Mouse (Mus musculus) midbrain, embryonic 16.5 days (tissue): ENCODE measurements at regions not wholly inside any gene's neighbourhood (a gene's known extent, or its start where the extent isn't known, plus 50 kb on each side); places are given as distances from the start of the nearest gene placed in this dataset.

Source experiments
- ATAC-seq: fragments of 200-750 bp; cut with Nextera tagmentation; 2 replicates; pipeline ENCODE4 v1.8.0; 2017; ENCODE audit warnings: moderate TSS enrichment
- H3K27ac ChIP-seq: fragments of 300-500 bp; sonication (generic); 2 replicates; pipeline ENCODE4 v1.5.1; 2014; ENCODE audit warnings: mild to moderate bottlenecking, low read length, mixed read lengths
- H3K27me3 ChIP-seq: fragments of 300-500 bp; sonication (generic); 2 replicates; pipeline ENCODE4 v1.6.1; 2014; ENCODE audit warnings: low read depth, low read length, mixed read lengths; ENCODE audit not compliant: control insufficient read depth, insufficient read depth
- H3K36me3 ChIP-seq: fragments of 300-500 bp; sonication (generic); 2 replicates; pipeline ENCODE4 v1.6.1; 2014; ENCODE audit warnings: mild to moderate bottlenecking, low read length, moderate library complexity, mixed read lengths; ENCODE audit not compliant: control insufficient read depth, insufficient read depth
- H3K4me1 ChIP-seq: fragments of 300-500 bp; sonication (generic); 2 replicates; pipeline ENCODE4 v1.6.1; 2014; ENCODE audit warnings: mild to moderate bottlenecking, low read length, mixed read lengths; ENCODE audit not compliant: control insufficient read depth, insufficient read depth
- H3K4me2 ChIP-seq: fragments of 300-500 bp; sonication (generic); 2 replicates; pipeline ENCODE4 v1.6.1; 2014; ENCODE audit warnings: mild to moderate bottlenecking, low read length, mixed read lengths
- H3K4me3 ChIP-seq: fragments of 300-500 bp; sonication (generic); 2 replicates; pipeline ENCODE4 v1.5.1; 2014; ENCODE audit warnings: low read depth, mild to moderate bottlenecking, low read length, moderate library complexity, mixed read lengths
- H3K9ac ChIP-seq: fragments of 300-500 bp; sonication (generic); 2 replicates; pipeline ENCODE4 v1.6.1; 2014; ENCODE audit warnings: low read depth, low read length, mixed read lengths
- H3K9me3 ChIP-seq: fragments of 300-500 bp; sonication (generic); replicated peaks from 2 replicates; pipeline ENCODE4 v1.6.1; 2014; ENCODE audit warnings: mild to moderate bottlenecking, low read length, mixed read lengths; ENCODE audit not compliant: control insufficient read depth, poor library complexity, severe bottlenecking
- WGBS: fragments of 180-500 bp; shearing (Covaris S2); extraction: QIAGEN DNeasy Blood & Tissue Kit; methylation state at CpG from one replicate; pipeline ENCODE4 v1.1.7; 2014; 5-methylcytosine and 5-hydroxymethylcytosine counted together

DNA sequence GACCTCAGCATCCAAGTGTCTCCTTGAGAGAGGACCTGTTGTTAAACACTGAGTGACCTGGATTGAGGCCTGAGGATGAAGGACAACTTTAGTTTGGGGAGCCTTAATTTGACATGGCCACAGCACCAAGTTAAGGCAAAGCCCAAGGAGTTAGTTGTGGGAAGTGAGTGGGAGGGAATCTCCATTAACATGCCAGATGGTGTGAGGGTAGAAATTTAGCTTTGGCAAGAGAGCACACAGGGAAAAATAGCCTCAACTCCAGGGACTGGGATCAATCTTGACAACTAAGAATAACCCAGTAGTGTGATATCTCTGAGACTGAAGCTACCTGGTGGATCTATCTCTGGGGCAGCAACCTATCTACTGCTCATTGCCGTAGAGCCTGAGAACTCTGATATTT, 105.4 kb downstream of the Ahr start:
- Histone ChIP-seq H3K9ac (no peak overlapping the region), H3K27me3 (no peaks in the 10 kb centered on the region), H3K4me1 (no peaks in the 10 kb centered on the region), H3K4me3 (no peak overlapping the region), H3K4me2 (no peak overlapping the region), H3K9me3 (no peaks in the 10 kb centered on the region), H3K27ac (no peak overlapping the region), H3K36me3 (no peaks in the 10 kb centered on the region)
- 100% methylated on average over 1 of the region's 1 CpGs for WGBS
- no peak for ATAC-seq

GRCm38 (mm10) chr12:35419206-35419605, 115.6 kb downstream of the Ahr start:
- Histone ChIP-seq H3K4me2 (no peak overlapping the region), H3K27me3 (no peaks in the 10 kb centered on the region), H3K36me3 (no peaks in the 10 kb centered on the region), H3K27ac (no peak overlapping the region), H3K4me3 (no peak overlapping the region), H3K9ac (no peak overlapping the region), H3K9me3 (no peaks in the 10 kb centered on the region), H3K4me1 (no peaks in the 10 kb centered on the region)
- no peak for ATAC-seq
- WGBS, result 63% methylated on average over 2 of the region's 2 CpGs

GRCm38 (mm10) chr12:35417943-35418342, 116.9 kb downstream of the Ahr start:
- ATAC-seq, result no peak
- WGBS, result 89% methylated on average over 4 of the region's 4 CpGs
- no peaks in the 10 kb centered on the region for H3K4me1 ChIP-seq
- no peaks in the 10 kb centered on the region for H3K27me3 ChIP-seq
- H3K9me3 ChIP-seq, result no peaks in the 10 kb centered on the region
- no peak overlapping the region for H3K4me2 ChIP-seq
- H3K36me3 ChIP-seq, result no peaks in the 10 kb centered on the region
- no peak overlapping the region for H3K9ac ChIP-seq
- H3K27ac ChIP-seq, result no peak overlapping the region
- H3K4me3 ChIP-seq, result no peak overlapping the region

GRCm38 (mm10) chr12:35416583-35416982, 118.3 kb downstream of the Ahr start:
- H3K9me3 ChIP-seq, result no peaks in the 10 kb centered on the region
- H3K9ac ChIP-seq, result no peak overlapping the region
- H3K4me3 ChIP-seq, result no peak overlapping the region
- no peaks in the 10 kb centered on the region for H3K27me3 ChIP-seq
- no peaks in the 10 kb centered on the region for H3K36me3 ChIP-seq
- no peak overlapping the region for H3K27ac ChIP-seq
- no peaks in the 10 kb centered on the region for H3K4me1 ChIP-seq
- peak; percentile 58; the same call in 1 of the 2 replicates for ATAC-seq
- no peak overlapping the region for H3K4me2 ChIP-seq
- 52% methylated on average over 5 of the region's 5 CpGs for WGBS

- H3K9ac ChIP-seq, result no peak overlapping the region
- no peaks in the 10 kb centered on the region for H3K4me1 ChIP-seq
- no peak overlapping the region for H3K4me3 ChIP-seq
- no peaks in the 10 kb centered on the region for H3K36me3 ChIP-seq
- H3K9me3 ChIP-seq, result no peaks in the 10 kb centered on the region
- WGBS, result 65% methylated on average over 3 of the region's 3 CpGs
- ATAC-seq, result no peak
- no peaks in the 10 kb centered on the region for H3K27me3 ChIP-seq
- no peak overlapping the region for H3K4me2 ChIP-seq
- H3K27ac ChIP-seq, result no peak overlapping the region
Measured at GRCm38 (mm10) chr12:35412715-35413114, 122.1 kb downstream of the Ahr start.

- H3K4me2 ChIP-seq, result no peak overlapping the region
- no peak overlapping the region for H3K27ac ChIP-seq
- no peak for ATAC-seq
- no peak overlapping the region for H3K9ac ChIP-seq
- no peaks in the 10 kb centered on the region for H3K9me3 ChIP-seq
- 74% methylated on average over 3 of the region's 3 CpGs for WGBS
- H3K4me3 ChIP-seq, result no peak overlapping the region
- no peaks in the 10 kb centered on the region for H3K27me3 ChIP-seq
- H3K4me1 ChIP-seq, result no peaks in the 10 kb centered on the region
- H3K36me3 ChIP-seq, result no peaks in the 10 kb centered on the region
Measured at GRCm38 (mm10) chr12:35408461-35408860, 126.4 kb downstream of the Ahr start.

GRCm38 (mm10) chr12:35408044-35408443, 126.8 kb downstream of the Ahr start:
- Histone ChIP-seq H3K4me1 (no peaks in the 10 kb centered on the region), H3K27me3 (no peaks in the 10 kb centered on the region), H3K27ac (no peak overlapping the region), H3K4me2 (no peak overlapping the region), H3K9me3 (no peaks in the 10 kb centered on the region), H3K36me3 (no peaks in the 10 kb centered on the region), H3K9ac (no peak overlapping the region), H3K4me3 (no peak overlapping the region)
- WGBS, result 87% methylated on average over 3 of the region's 3 CpGs
- ATAC-seq, result no peak

DNA sequence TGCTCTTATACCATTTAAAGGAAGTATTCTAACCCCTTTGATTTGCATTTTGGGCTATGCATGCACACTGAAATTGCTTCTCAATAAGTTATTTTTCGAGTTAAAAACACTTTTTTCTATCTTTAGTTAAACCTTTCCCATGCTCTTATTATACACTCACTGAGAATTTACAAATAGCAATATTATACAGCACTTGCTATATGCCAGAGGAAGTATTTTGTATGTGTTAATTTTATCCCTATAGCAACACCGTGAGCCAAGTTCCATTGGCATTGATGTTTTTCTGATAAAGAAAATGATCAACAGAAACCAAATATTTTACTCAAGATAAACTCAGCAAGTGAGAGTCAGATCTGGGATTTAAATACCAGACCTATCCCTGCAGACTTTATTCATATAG, 133.0 kb downstream of the Ahr start:
- no peak overlapping the region for H3K27ac ChIP-seq
- WGBS, result 66% methylated on average over 2 of the region's 2 CpGs
- no peaks in the 10 kb centered on the region for H3K36me3 ChIP-seq
- no peak overlapping the region for H3K4me2 ChIP-seq
- H3K4me1 ChIP-seq, result no peaks in the 10 kb centered on the region
- no peak for ATAC-seq
- H3K9me3 ChIP-seq, result no peaks in the 10 kb centered on the region
- no peaks in the 10 kb centered on the region for H3K27me3 ChIP-seq
- H3K4me3 ChIP-seq, result no peak overlapping the region
- H3K9ac ChIP-seq, result no peak overlapping the region

DNA sequence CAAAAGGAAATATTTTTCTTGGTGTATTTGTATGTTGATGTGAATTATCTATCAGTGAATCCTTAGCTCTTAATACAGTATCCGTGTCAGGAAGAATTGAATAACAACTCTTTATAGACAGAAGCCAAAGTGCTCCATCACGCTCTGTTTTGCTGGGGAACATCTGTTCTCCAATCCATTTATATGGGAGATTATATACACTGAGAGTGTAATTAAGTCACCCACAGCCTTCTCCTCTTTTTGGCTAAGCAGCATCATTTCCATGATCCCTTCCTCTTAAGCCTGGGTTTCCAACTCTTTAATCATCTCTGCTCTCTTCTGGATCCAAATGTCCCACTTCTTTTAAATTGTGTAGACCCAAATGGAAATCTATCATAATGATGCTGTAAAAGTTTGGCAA, 133.6 kb downstream of the Ahr start:
- H3K27ac ChIP-seq, result no peak overlapping the region
- H3K9ac ChIP-seq, result no peak overlapping the region
- no peak overlapping the region for H3K4me2 ChIP-seq
- no peaks in the 10 kb centered on the region for H3K9me3 ChIP-seq
- no peak for ATAC-seq
- 70% methylated on average over 2 of the region's 2 CpGs for WGBS
- H3K27me3 ChIP-seq, result no peaks in the 10 kb centered on the region
- no peaks in the 10 kb centered on the region for H3K36me3 ChIP-seq
- H3K4me3 ChIP-seq, result no peak overlapping the region
- H3K4me1 ChIP-seq, result no peaks in the 10 kb centered on the region

GRCm38 (mm10) chr12:35395211-35395610, 139.6 kb downstream of the Ahr start:
- Histone ChIP-seq H3K36me3 (no peaks in the 10 kb centered on the region), H3K27ac (no peak overlapping the region), H3K9me3 (no peaks in the 10 kb centered on the region), H3K4me2 (no peak overlapping the region), H3K27me3 (no peaks in the 10 kb centered on the region), H3K4me3 (no peak overlapping the region), H3K9ac (no peak overlapping the region), H3K4me1 (no peaks in the 10 kb centered on the region)
- no peak for ATAC-seq
- 90% methylated on average over 1 of the region's 1 CpGs for WGBS
